Mouse (Mus musculus) bone marrow macrophage, adult 2 months (primary cell): ENCODE data around the gene Rhou.

Source experiments
- CTCF ChIP-seq: IDR thresholded peaks from 2 replicates; pipeline ENCODE4 v1.5.1; 2012; ENCODE audit warnings: low read depth, mild to moderate bottlenecking, low read length, moderate library complexity
- POLR2A ChIP-seq: IDR thresholded peaks from 2 replicates; pipeline ENCODE4 v1.6.1; 2012; ENCODE audit warnings: mild to moderate bottlenecking, low read depth, low read length, borderline replicate concordance

DNA sequence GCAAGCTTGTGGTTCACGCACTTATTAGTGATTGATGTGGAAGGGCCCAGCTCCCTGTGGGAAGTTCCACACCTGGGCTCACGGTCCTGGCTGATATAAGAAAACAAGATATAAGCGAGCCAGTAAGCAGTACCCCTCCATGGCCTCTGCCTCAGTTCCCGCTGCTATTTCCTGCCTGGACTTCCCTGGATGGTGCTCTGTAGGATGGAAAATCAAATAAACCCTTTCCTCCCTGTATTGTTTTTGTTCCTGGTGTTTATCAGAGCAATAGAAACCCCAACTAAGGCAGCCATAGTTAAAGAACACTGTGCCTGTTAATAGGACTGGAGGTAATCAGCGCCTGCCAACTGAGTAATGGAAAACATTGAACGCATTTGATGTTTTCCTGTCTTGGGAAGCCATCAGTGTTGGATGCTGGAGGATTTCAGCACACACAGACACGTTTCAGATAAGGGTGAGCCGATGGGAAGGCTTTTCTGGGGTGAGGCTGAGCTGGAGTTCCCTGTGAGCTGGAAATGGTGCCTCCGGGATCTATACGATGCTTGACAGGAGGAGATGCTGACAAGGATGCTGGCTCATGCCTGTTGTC is 5.8 kb downstream of the Rhou start:
- TF ChIP-seq CTCF (no peak), POLR2A (no peak)
